Mouse (Mus musculus): Measurements from ENCODE around the gene Tssk4. TPM values are rescaled to one million over a fixed set of nuclear protein-coding genes. Genes with fewer than 3 reads are reported as not detected.

Tssk4 gene
- polyA plus RNA-seq, 1 experiment from 2014 or later, result 0.20 TPM

GRCm38 (mm10) chr14:55659960-55660573 is 10.1 kb downstream of the Tssk4 start, which contains the start of gene Mdp1:
Gene Mdp1 (minus strand): TSS chr14:55660508.
- H3K4me3 ChIP-seq (ENCODE audit: low read depth, low read length), result peak within 1 kb of the TSS; percentile 54
- H3K4me2 ChIP-seq (ENCODE audit: low read length), result peak within 1 kb of the TSS; percentile 65
- peak within 1 kb of the TSS; percentile 78 for H3K9ac ChIP-seq (ENCODE audit: low read length)
- peak; percentile 94 for DNase-seq (ENCODE audit: low spot score)
- WGBS, result under 1% methylated on average over 39 of the region's 39 CpGs
- peak; percentile 96 for ATAC-seq
- peaks cover 26% of the 10 kb centered on the region for H3K36me3 ChIP-seq (ENCODE audit: control insufficient read depth, insufficient read depth, low read length)
- peak within 1 kb of the TSS; percentile 45 for H3K27ac ChIP-seq (ENCODE audit: low read depth, low read length)
- H3K27me3 ChIP-seq (replicated peaks; ENCODE audit: control insufficient read depth, insufficient read depth, low read length), result no peaks in the 10 kb centered on the region
- no peaks in the 10 kb centered on the region for H3K9me3 ChIP-seq (replicated peaks; ENCODE audit: control insufficient read depth, low read length)
- no peaks in the 10 kb centered on the region for H3K4me1 ChIP-seq (ENCODE audit: control insufficient read depth, insufficient read depth, low read length)

- H3K27ac ChIP-seq (ENCODE audit: low read depth, low read length), result no peak overlapping the region; the same call in 1 of the 2 replicates
- H3K4me2 ChIP-seq (ENCODE audit: low read length), result peak overlapping the region; percentile 65
- H3K9me3 ChIP-seq (replicated peaks; ENCODE audit: control insufficient read depth, low read length), result no peaks in the 10 kb centered on the region
- H3K9ac ChIP-seq (ENCODE audit: low read length), result no peak overlapping the region
- no peak for DNase-seq (ENCODE audit: low spot score)
- 20% methylated on average over 2 of the region's 2 CpGs for WGBS
- H3K4me3 ChIP-seq (ENCODE audit: low read depth, low read length), result peak overlapping the region; percentile 54; the same call in 1 of the 2 replicates
- ATAC-seq, result peak; percentile 45
- H3K4me1 ChIP-seq (ENCODE audit: control insufficient read depth, insufficient read depth, low read length), result no peaks in the 10 kb centered on the region
- no peaks in the 10 kb centered on the region for H3K27me3 ChIP-seq (replicated peaks; ENCODE audit: control insufficient read depth, insufficient read depth, low read length)
- H3K36me3 ChIP-seq (ENCODE audit: control insufficient read depth, insufficient read depth, low read length), result peaks cover 26% of the 10 kb centered on the region
Observed at GRCm38 (mm10) chr14:55660636-55661035, 10.7 kb downstream of the Tssk4 start.

- peak overlapping the region; percentile 81 for H3K9ac ChIP-seq (ENCODE audit: low read length)
- peak overlapping the region; percentile 86 for H3K4me3 ChIP-seq (ENCODE audit: low read depth, low read length)
- peak overlapping the region; percentile 96 for H3K4me2 ChIP-seq (ENCODE audit: low read length)
- H3K36me3 ChIP-seq (ENCODE audit: control insufficient read depth, insufficient read depth, low read length), result peaks cover 25% of the 10 kb centered on the region
- ATAC-seq (peak; percentile 63), DNase-seq (ENCODE audit: low spot score) (no peak)
- H3K4me1 ChIP-seq (ENCODE audit: control insufficient read depth, insufficient read depth, low read length), result peaks cover 16% of the 10 kb centered on the region
- no peaks in the 10 kb centered on the region for H3K27me3 ChIP-seq (replicated peaks; ENCODE audit: control insufficient read depth, insufficient read depth, low read length)
- H3K27ac ChIP-seq (ENCODE audit: low read depth, low read length), result peak overlapping the region; percentile 70; the same call in 1 of the 2 replicates
- WGBS, result under 1% methylated on average over 12 of the region's 12 CpGs
- H3K9me3 ChIP-seq (replicated peaks; ENCODE audit: control insufficient read depth, low read length), result no peaks in the 10 kb centered on the region
Observed at GRCm38 (mm10) chr14:55671486-55671832, 21.5 kb downstream of the Tssk4 start.

GRCm38 (mm10) chr14:55671833-55672740 is 22.1 kb downstream of the Tssk4 start, which contains the start of the genes Gmpr2 and Nedd8:
Gene Gmpr2 (plus strand): TSS chr14:55671941.
Gene Nedd8 (minus strand): TSS chr14:55672124.
- Histone ChIP-seq H3K27ac (ENCODE audit: low read depth, low read length) (peak within 1 kb of the TSS; percentile 70; the same call in 1 of the 2 replicates), H3K4me3 (ENCODE audit: low read depth, low read length) (peak within 1 kb of the TSS; percentile 86), H3K36me3 (ENCODE audit: control insufficient read depth, insufficient read depth, low read length) (peaks cover 27% of the 10 kb centered on the region), H3K9me3 (replicated peaks; ENCODE audit: control insufficient read depth, low read length) (no peaks in the 10 kb centered on the region), H3K4me2 (ENCODE audit: low read length) (peak within 1 kb of the TSS; percentile 96), H3K9ac (ENCODE audit: low read length) (peak within 1 kb of the TSS; percentile 81), H3K4me1 (ENCODE audit: control insufficient read depth, insufficient read depth, low read length) (peaks cover 16% of the 10 kb centered on the region), H3K27me3 (replicated peaks; ENCODE audit: control insufficient read depth, insufficient read depth, low read length) (no peaks in the 10 kb centered on the region)
- peak; percentile 98 for DNase-seq (ENCODE audit: low spot score)
- ATAC-seq, result peak; percentile 99
- 1% methylated on average over 38 of the region's 38 CpGs for WGBS

- Histone ChIP-seq H3K4me3 (ENCODE audit: low read depth, low read length) (peak overlapping the region; percentile 86), H3K9ac (ENCODE audit: low read length) (peak overlapping the region; percentile 81), H3K36me3 (ENCODE audit: control insufficient read depth, insufficient read depth, low read length) (peaks cover 34% of the 10 kb centered on the region), H3K4me1 (ENCODE audit: control insufficient read depth, insufficient read depth, low read length) (peaks cover 16% of the 10 kb centered on the region), H3K27ac (ENCODE audit: low read depth, low read length) (no peak overlapping the region), H3K9me3 (replicated peaks; ENCODE audit: control insufficient read depth, low read length) (no peaks in the 10 kb centered on the region), H3K4me2 (ENCODE audit: low read length) (peak overlapping the region; percentile 96), H3K27me3 (replicated peaks; ENCODE audit: control insufficient read depth, insufficient read depth, low read length) (no peaks in the 10 kb centered on the region)
- DNase-seq (ENCODE audit: low spot score), result no peak
- WGBS, result 87% methylated on average over 7 of the region's 7 CpGs
- no peak for ATAC-seq
Observed at GRCm38 (mm10) chr14:55672741-55673060, 22.7 kb downstream of the Tssk4 start.

- H3K4me2 ChIP-seq (ENCODE audit: low read length), result no peak overlapping the region
- H3K27me3 ChIP-seq (replicated peaks; ENCODE audit: control insufficient read depth, insufficient read depth, low read length), result no peaks in the 10 kb centered on the region
- ATAC-seq (no peak), DNase-seq (ENCODE audit: low spot score) (no peak)
- H3K27ac ChIP-seq (ENCODE audit: low read depth, low read length), result no peak overlapping the region
- H3K9me3 ChIP-seq (replicated peaks; ENCODE audit: control insufficient read depth, low read length), result no peaks in the 10 kb centered on the region
- H3K9ac ChIP-seq (ENCODE audit: low read length), result no peak overlapping the region
- H3K36me3 ChIP-seq (ENCODE audit: control insufficient read depth, insufficient read depth, low read length), result peaks cover 49% of the 10 kb centered on the region
- peaks cover 7% of the 10 kb centered on the region for H3K4me1 ChIP-seq (ENCODE audit: control insufficient read depth, insufficient read depth, low read length)
- WGBS, result 81% methylated on average over 4 of the region's 4 CpGs
- no peak overlapping the region for H3K4me3 ChIP-seq (ENCODE audit: low read depth, low read length)
Observed at GRCm38 (mm10) chr14:55677615-55678014, 27.6 kb downstream of the Tssk4 start.

GRCm38 (mm10) chr14:55681160-55682117 is 31.5 kb downstream of the Tssk4 start, which contains the start of gene Tinf2:
Gene Tinf2 (minus strand): TSS chr14:55681820.
- WGBS, result under 1% methylated on average over 66 of the region's 66 CpGs
- H3K4me1 ChIP-seq (ENCODE audit: control insufficient read depth, insufficient read depth, low read length), result peaks cover 3% of the 10 kb centered on the region; the same call in 1 of the 2 replicates
- peak within 1 kb of the TSS; percentile 70 for H3K4me3 ChIP-seq (ENCODE audit: low read depth, low read length)
- peaks cover 40% of the 10 kb centered on the region for H3K36me3 ChIP-seq (ENCODE audit: control insufficient read depth, insufficient read depth, low read length)
- peak within 1 kb of the TSS; percentile 89 for H3K4me2 ChIP-seq (ENCODE audit: low read length)
- no peaks in the 10 kb centered on the region for H3K27me3 ChIP-seq (replicated peaks; ENCODE audit: control insufficient read depth, insufficient read depth, low read length)
- ATAC-seq (peak; percentile 98), DNase-seq (ENCODE audit: low spot score) (peak; percentile 98)
- H3K9me3 ChIP-seq (replicated peaks; ENCODE audit: control insufficient read depth, low read length), result no peaks in the 10 kb centered on the region
- peak within 1 kb of the TSS; percentile 77 for H3K9ac ChIP-seq (ENCODE audit: low read length)
- H3K27ac ChIP-seq (ENCODE audit: low read depth, low read length), result peak within 1 kb of the TSS; percentile 77

GRCm38 (mm10) chr14:55682118-55682493 is 32.1 kb downstream of the Tssk4 start:
- Histone ChIP-seq H3K9ac (ENCODE audit: low read length) (peak overlapping the region; percentile 77; the same call in 1 of the 2 replicates), H3K9me3 (replicated peaks; ENCODE audit: control insufficient read depth, low read length) (no peaks in the 10 kb centered on the region), H3K36me3 (ENCODE audit: control insufficient read depth, insufficient read depth, low read length) (peaks cover 33% of the 10 kb centered on the region), H3K27ac (ENCODE audit: low read depth, low read length) (no peak overlapping the region), H3K4me1 (ENCODE audit: control insufficient read depth, insufficient read depth, low read length) (peaks cover 3% of the 10 kb centered on the region; the same call in 1 of the 2 replicates), H3K4me3 (ENCODE audit: low read depth, low read length) (peak overlapping the region; percentile 70), H3K4me2 (ENCODE audit: low read length) (peak overlapping the region; percentile 89), H3K27me3 (replicated peaks; ENCODE audit: control insufficient read depth, insufficient read depth, low read length) (no peaks in the 10 kb centered on the region)
- no peak for DNase-seq (ENCODE audit: low spot score)
- no peak; the same call in 1 of the 2 replicates for ATAC-seq
- WGBS, result 16% methylated on average over 3 of the region's 3 CpGs
